Mouse (Mus musculus) megakaryocyte progenitor cell, adult 5-6 weeks (primary cell): ENCODE results near the gene Atg3. TPM values are rescaled to one million over a fixed set of nuclear protein-coding genes. Genes with fewer than 3 reads are reported as not detected.

ENCODE experiments used
- ATAC-seq: replicated peaks from 2 replicates; pipeline ENCODE4 v1.8.0; 2016; ENCODE audit warnings: mild to moderate bottlenecking, moderate TSS enrichment, inconsistent platforms; ENCODE audit not compliant: poor library complexity
- total RNA-seq, 2 experiments: library from RNA; stranded (forward) in 1 of 2; stranded (reverse) in 1 of 2; fragments of 157-497, 149-512 nt in 1 of 2; fragments of 200-1000 nt in 1 of 2; gene quantifications; 2 replicates each; pipeline versions ENCODE4 v1.2.3 to v1.2.4; 2015 to 2017

The Atg3 gene
- total RNA-seq (2015), result 69.3 and 79.4 TPM in 2 replicates
- total RNA-seq (2017), result 50.9 and 62.9 TPM in 2 replicates

- peak; percentile 88 for ATAC-seq
Measured at GRCm38 (mm10) chr16:45158522-45159388, at the start of gene Atg3, which contains the start of gene Slc35a5. Gene Atg3 (plus strand): TSS chr16:45158785. Gene Slc35a5 (minus strand): TSS chr16:45158706.

- no peak for ATAC-seq
Measured at GRCm38 (mm10) chr16:45110498-45110897, 48.1 kb upstream of the Atg3 start.

GRCm38 (mm10) chr16:45117200-45117599 lies 41.4 kb upstream of the Atg3 start:
- ATAC-seq, result no peak

GRCm38 (mm10) chr16:45118760-45119159 lies 39.8 kb upstream of the Atg3 start:
- ATAC-seq, result no peak

GRCm38 (mm10) chr16:45120844-45121425 lies 37.6 kb upstream of the Atg3 start:
- ATAC-seq, result no peak

- no peak for ATAC-seq
Measured at GRCm38 (mm10) chr16:45122571-45122970, 36.0 kb upstream of the Atg3 start.

- ATAC-seq, result no peak
Measured at GRCm38 (mm10) chr16:45124230-45125203, 34.1 kb upstream of the Atg3 start.

GRCm38 (mm10) chr16:45127936-45128710 lies 30.5 kb upstream of the Atg3 start:
- no peak for ATAC-seq

- no peak for ATAC-seq
Measured at GRCm38 (mm10) chr16:45141711-45142110, 16.9 kb upstream of the Atg3 start.

- ATAC-seq, result peak; percentile 98
Measured at GRCm38 (mm10) chr16:45142565-45142964, 16.0 kb upstream of the Atg3 start.

GRCm38 (mm10) chr16:45145119-45145518 lies 13.5 kb upstream of the Atg3 start:
- peak; percentile 29; the same call in 1 of the 2 replicates for ATAC-seq

GRCm38 (mm10) chr16:45148488-45149082 lies 10.0 kb upstream of the Atg3 start:
- ATAC-seq, result peak; percentile 93

GRCm38 (mm10) chr16:45154741-45155250 lies 3.8 kb upstream of the Atg3 start:
- ATAC-seq, result no peak

GRCm38 (mm10) chr16:45158136-45158521 lies 456 bp upstream of the Atg3 start:
- peak; percentile 65 for ATAC-seq

GRCm38 (mm10) chr16:45159389-45159716 lies 768 bp downstream of the Atg3 start:
- no peak for ATAC-seq

GRCm38 (mm10) chr16:45178552-45178951 lies 20.0 kb downstream of the Atg3 start:
- ATAC-seq, result no peak

- no peak for ATAC-seq
Measured at GRCm38 (mm10) chr16:45181824-45182223, 23.2 kb downstream of the Atg3 start.

- ATAC-seq, result peak; percentile 97
Measured at GRCm38 (mm10) chr16:45192613-45193012, 34.0 kb downstream of the Atg3 start.

GRCm38 (mm10) chr16:45196816-45197215 lies 38.2 kb downstream of the Atg3 start:
- peak; percentile 90 for ATAC-seq

GRCm38 (mm10) chr16:45201395-45201794 lies 42.8 kb downstream of the Atg3 start:
- ATAC-seq, result peak; percentile 66; the same call in 1 of the 2 replicates
